Mouse (Mus musculus) kidney, adult 9 months (tissue): ENCODE results near the gene Ptprd.

Source experiments
- DNase-seq: peaks from one replicate; pipeline ENCODE4 v3.0.0; 2022

Ptprd gene

DNA sequence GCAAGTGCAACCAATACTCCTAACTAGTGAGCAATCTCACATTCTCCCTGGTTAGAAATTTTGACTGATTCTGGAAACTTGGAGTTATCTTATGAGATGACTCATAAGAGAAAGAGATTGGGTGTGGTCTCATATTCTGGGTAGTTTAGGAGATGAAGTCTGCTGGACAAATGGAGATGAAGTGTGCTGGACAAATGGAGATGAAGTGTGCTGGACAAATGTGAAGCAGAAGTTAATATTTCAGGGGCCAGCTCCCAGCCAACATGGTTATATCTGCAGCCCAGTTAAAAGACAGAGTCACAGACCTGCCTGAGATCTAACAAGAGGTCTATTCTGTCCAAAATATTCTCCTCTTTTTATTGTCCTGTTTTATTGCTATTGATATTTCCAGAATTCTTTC is 1645.8 kb downstream of the Ptprd start:
- DNase-seq = no peak

- no peak for DNase-seq
These were observed 1670.0 kb downstream of the Ptprd start for GRCm38 (mm10) chr4:76541769-76542168.

GRCm38 (mm10) chr4:76532926-76533325 is 1678.8 kb downstream of the Ptprd start:
- no peak for DNase-seq

DNA sequence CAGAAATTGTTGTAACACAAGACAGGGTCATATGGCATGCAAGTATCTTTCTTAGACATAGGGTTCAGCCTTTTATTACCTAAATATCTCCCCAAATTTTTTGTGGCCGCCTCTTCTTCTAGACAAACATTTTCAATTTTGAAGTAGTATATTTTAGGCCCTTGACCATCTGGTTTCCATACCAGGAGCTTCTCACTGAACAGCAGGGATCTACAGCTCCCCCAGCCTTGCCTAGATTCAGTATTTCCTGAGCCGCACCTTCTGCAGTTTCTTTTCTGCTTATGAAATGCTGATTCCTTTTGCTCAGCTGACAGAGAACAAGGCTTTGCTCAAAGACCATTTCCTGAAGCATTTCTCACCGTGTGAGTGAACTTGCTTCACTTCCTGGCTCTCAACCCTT is 1686.5 kb downstream of the Ptprd start:
- DNase-seq = no peak

DNA sequence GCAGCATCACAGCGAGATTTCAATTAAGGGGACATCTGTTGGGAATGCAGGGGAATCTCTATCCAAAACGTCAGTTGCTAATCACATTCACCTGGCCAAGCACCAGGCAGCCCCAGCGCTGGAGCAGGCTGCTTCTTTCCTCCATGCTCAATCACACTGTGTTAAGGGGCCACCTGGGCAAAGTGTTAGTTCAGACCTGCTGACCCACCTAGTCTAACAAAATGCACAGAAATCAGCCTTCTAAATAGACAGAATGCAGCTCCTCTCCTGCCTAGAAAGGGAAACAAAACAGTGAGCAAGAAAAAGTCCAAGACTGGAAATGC is 1708.5 kb downstream of the Ptprd start:
- DNase-seq = no peak

GRCm38 (mm10) chr4:76502575-76503278 is 1709.0 kb downstream of the Ptprd start:
- no peak for DNase-seq

GRCm38 (mm10) chr4:76485848-76486247 is 1725.9 kb downstream of the Ptprd start:
- DNase-seq = peak; percentile 40

GRCm38 (mm10) chr4:76468366-76469100 is 1743.2 kb downstream of the Ptprd start:
- peak; percentile 47 for DNase-seq

DNA sequence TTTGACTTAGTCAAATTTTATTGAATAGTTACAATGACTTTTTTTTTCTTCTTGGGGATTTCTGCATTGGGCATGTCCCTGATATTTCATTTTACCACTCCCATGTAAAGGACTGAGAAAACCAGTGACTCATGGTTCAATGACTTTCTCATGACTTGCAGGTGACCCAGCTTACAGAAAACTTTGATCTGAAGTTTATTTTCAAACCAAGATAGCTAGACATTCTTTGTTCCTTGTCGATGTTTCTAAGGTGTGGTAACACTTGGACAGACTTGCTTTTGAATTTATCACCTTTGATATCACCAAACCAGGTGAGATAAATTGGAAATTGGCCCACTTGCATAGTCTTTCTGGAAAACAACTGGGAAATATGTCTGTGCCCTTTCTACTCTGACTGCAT is 1747.1 kb downstream of the Ptprd start:
- DNase-seq = no peak

DNA sequence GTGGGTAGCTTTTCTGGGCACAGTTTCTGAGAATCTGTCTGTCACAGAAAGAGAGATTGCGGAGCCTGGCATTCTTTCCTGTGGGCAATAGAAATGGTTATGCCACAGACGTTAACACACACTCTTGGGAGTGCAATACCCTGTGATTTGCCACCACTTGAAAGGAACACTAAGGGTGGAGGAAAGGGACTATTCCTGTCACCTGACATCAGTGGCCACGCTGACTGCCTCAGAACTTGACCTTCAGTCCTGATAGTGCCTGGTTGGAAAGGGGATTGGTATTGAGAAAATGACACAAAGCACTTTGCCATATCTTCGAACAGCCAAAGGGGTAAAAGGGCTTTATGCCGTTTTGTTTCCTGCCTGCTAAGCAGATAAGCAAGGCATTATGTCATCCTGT is 1750.4 kb downstream of the Ptprd start:
- no peak for DNase-seq

- DNase-seq = no peak
These were observed 1751.2 kb downstream of the Ptprd start for GRCm38 (mm10) chr4:76460556-76460955.

- no peak for DNase-seq
These were observed 1752.1 kb downstream of the Ptprd start for GRCm38 (mm10) chr4:76459621-76460020.

DNA sequence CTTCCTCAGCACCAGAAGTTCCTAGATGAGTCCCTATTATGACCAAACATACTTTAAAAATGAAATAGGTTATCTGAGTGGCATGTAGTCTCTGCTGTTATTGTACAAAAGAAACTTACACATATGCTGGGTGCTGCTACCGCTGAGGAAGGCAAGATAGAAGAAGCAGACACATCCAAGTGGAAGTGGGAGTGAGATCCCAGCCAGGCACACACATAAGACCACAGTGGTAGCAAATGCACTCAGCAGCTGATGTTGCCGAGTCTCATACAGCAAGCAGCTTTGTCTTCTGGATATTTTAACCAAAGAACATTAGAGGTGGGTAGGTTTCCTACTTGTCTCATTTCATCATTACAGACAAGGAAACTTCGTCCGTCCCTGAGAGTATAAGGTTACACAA is 1759.5 kb downstream of the Ptprd start:
- no peak for DNase-seq

DNA sequence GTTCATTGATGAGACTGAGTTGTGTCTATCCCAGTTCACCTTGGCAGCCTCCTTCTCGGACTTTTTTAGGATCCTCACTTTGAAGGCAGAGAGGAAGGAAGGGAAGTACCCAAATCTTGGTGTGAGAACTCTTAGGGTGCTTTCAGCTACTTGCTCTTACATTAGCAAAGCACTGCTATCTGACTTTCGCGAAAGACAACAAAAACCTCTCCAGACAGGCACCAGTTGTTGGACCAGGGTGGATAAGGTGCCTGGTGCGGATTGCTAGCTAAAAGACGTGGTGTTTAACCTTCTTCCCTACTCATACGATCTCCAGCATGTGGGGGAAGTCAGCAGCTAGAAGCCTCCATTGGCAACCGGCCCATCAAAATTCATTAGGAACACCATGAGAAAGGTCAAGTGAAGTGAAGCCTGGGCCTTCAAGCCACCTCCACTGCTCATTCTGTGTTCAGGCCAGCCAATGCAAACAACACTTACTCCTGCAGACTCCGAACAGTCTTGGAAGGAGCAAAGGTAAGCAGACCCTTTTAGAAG is 1760.7 kb downstream of the Ptprd start:
- peak; percentile 70 for DNase-seq

DNA sequence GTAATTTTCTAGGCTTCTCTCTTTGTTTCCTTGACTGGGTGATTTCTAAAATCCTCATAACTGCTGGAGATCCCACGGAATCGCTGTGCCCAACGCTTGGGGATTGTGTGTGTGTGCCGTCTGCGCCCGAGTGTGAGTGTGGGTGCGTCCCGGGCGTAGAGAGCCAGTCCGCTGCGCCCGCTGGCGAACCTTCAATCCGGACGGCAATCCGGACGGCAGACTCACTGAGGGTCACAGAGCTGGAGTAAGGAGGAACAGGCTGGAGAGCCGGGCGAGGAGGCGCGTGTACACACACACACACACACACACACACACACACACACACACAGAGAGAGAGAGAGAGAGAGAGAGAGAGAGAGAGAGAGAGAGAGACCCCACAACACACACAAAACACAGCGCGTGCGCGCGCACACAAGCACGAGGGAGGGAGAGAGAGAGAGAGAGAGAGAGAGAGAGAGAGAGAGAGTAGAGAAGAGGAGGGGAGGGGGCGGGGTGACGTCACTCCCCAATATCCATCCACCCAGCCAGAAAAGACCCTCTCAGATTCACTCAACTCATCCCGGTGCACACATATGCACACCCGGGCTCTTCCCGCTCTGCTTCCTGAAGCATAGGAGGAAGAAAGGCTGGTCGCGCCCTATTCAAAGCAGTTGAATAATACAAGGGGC is 1761.3 kb downstream of the Ptprd start:
- no peak for DNase-seq

GRCm38 (mm10) chr4:76449466-76450350 is 1762.1 kb downstream of the Ptprd start:
- DNase-seq = peak; percentile 78

- DNase-seq = peak; percentile 47
These were observed 1762.9 kb downstream of the Ptprd start for GRCm38 (mm10) chr4:76448678-76449465.

DNA sequence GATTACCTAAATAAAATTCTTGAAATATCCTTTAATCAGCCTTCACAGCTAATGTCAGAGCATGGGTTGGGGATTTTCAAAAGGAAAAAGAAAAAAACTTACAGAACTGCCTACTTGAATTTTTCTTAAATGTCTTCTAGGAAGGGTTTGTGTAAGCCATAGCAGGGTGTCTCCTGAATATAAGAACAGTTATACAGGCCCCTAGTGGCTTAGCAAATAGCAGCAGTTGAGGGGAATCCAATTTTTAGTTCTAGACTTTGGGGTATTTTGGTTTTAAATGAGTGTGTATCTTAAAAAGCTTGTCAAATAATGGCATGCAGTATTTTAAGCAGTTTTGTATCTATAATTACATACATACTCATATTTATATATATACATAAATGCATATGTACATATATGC is 1764.4 kb downstream of the Ptprd start:
- DNase-seq = no peak

DNA sequence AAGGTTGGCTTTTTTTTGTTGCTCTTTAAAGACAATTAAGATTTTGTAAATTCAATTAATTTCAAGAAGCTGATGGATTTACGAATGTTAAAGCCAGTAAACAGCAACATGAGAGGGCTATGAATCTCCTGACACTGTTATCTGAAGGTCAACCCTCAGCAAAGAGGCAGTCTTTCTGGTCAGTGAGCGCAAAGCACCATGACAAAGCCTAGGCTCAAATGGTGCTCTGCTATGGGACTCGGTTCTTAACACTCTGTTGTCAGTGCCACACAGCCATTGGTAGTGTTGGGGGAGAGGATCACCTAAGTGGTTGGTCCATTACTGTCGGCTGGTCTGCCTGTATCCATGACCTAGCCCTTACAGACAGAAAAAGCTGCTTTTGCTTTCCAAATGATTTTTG is 1767.0 kb downstream of the Ptprd start:
- DNase-seq = no peak

DNA sequence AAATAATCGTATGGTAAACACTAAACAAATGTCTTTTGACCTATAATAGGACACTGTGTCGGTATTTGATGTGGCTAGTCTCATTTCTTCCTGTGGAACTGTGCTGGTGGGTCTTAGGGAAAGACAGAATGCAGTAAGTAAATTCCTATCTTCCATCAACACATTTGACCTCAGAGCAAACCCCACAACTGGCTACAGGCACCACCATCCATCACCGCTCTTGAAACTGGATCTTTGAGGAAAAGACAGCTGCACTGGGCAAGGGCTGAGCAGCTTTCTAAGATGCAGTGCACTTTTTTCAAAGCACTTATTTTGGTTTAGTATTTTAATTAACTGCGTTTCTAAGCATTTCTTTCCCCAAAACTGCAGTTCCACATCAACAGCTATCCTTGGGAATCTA is 1768.2 kb downstream of the Ptprd start:
- DNase-seq = no peak

DNA sequence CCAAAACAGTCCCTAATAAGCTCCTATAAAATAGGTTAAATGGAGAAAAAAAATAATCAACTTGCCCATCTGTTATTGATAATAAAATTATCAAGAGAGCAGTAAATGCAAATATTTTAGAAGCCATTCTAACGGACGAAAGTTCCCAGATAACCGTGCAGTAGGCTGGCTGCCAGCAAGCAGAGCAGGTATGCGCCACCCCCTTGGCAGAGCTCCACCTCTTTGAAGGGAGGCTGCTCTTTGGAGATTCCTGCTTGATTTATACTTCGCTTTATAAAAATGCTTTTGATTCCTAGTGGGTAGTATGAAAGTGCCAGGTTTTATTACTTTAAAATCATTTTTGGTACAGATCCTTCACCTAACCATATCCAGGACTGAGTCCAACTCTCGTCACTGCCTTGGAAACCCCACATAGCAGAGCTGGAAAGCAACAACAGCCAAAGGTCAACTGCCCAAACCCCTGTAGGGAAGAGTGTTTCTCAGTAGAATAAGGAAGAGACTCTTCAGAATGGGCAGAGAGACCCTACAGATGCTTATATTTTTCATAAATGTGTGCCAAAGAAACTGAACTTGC is 1770.9 kb downstream of the Ptprd start:
- DNase-seq = peak; percentile 85
